13 mouse cellular contexts compared by ENCODE assay signal in the genomic region with DNA sequence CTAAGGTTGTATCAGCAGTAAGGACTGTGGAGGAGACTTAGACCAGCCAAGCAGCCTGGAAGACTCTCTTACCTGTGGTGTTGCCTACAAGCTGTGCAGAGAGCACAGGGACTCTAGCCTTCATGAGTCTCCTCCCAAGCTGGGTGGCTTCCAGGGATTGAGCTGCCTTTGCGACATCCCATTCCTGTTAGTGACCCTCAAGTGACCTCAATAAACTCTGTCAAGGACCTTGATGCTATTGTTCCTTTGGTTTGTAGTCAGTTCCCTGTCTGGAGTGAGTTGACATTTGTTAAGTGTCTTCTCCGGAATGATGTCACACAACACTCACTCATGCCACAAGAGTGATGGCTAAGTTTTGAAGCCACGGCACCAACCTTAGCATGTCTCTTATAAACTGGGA.
DNase-seq lines count a peak whose midpoint lies in the region; ATAC-seq lines count a peak whose summit lies in the region.
"Had no signal": no experiment of that assay in that cellular context is flagged by ENCODE, and none has a peak within 500 bp of the region (broad histone marks: within the 10 kb centered on the region; RNA-seq: fewer than 3 reads in every experiment).

No protein-coding gene starts in this region.

- no peak overlapping the region for H3K9ac ChIP-seq in kidney, embryonic 14.5 days (ENCODE audit: low read depth, low read length)
- no peak overlapping the region for H3K9ac ChIP-seq in hindbrain, embryonic 11.5 days (ENCODE audit: low read depth, low read length)
- H3K9ac ChIP-seq: liver, embryonic 13.5 days had no signal

- H3K4me3 ChIP-seq in kidney, embryonic 14.5 days (ENCODE audit: low read length), result no peak overlapping the region
- H3K4me3 ChIP-seq in hindbrain, embryonic 11.5 days (ENCODE audit: low read depth, low read length), result no peak overlapping the region
- H3K4me3 ChIP-seq: liver, embryonic 13.5 days had no signal

- H3K4me2 ChIP-seq in kidney, embryonic 14.5 days (replicated peaks; ENCODE audit: low read depth, low read length), result no peak overlapping the region
- no peak overlapping the region for H3K4me2 ChIP-seq in hindbrain, embryonic 11.5 days (replicated peaks; ENCODE audit: low read depth, low read length)
- H3K4me2 ChIP-seq: liver, embryonic 13.5 days had no signal

- no peak overlapping the region for H3K27ac ChIP-seq in kidney, embryonic 14.5 days (ENCODE audit: low read depth, low read length)
- H3K27ac ChIP-seq in hindbrain, embryonic 11.5 days (ENCODE audit: low read depth, low read length), result no peak overlapping the region
- H3K27ac ChIP-seq: liver, embryonic 13.5 days had no signal

- no peaks in the 10 kb centered on the region for H3K27me3 ChIP-seq in kidney, embryonic 14.5 days (ENCODE audit: control insufficient read depth, insufficient read depth, low read length)
- H3K27me3 ChIP-seq in hindbrain, embryonic 11.5 days (ENCODE audit: control insufficient read depth, insufficient read depth, low read length), result no peaks in the 10 kb centered on the region
- H3K27me3 ChIP-seq: liver, embryonic 13.5 days had no signal

- ATAC-seq in kidney, embryonic 14.5 days (ENCODE audit: low FRiP score, low TSS enrichment), result no peak
- ATAC-seq in hindbrain, embryonic 11.5 days (ENCODE audit: low FRiP score), result no peak

- H3K9me3 ChIP-seq in kidney, embryonic 14.5 days (ENCODE audit: control insufficient read depth, low read length), result no peaks in the 10 kb centered on the region
- H3K9me3 ChIP-seq in hindbrain, embryonic 11.5 days (ENCODE audit: control insufficient read depth, low read length), result no peaks in the 10 kb centered on the region
- H3K9me3 ChIP-seq: G1E; liver, embryonic 13.5 days had no signal

- peak; percentile 41 for DNase-seq in kidney, adult 18-20 months
- peak; percentile 57 to 78 for DNase-seq in adrenal gland, postnatal 36 days
- peak; percentile 62 for DNase-seq in kidney, postnatal 10 days
- peak; percentile 68 for DNase-seq in lung, postnatal 36 days
- DNase-seq in cerebellum, postnatal 14 days, result no peak
- DNase-seq in hindbrain, embryonic 11.5 days (ENCODE audit: low spot score), result no peak
- no peak for DNase-seq in cerebellum, adult 11 months
- DNase-seq: B cell, adult 2 months; cerebellum, postnatal 10 days; liver, embryonic 13.5 days; thymus, adult 2 months had no signal

- peaks cover 10% of the 10 kb centered on the region; the same call in 1 of the 2 replicates for H3K4me1 ChIP-seq in kidney, embryonic 14.5 days (ENCODE audit: control insufficient read depth, insufficient read depth, low read length)
- H3K4me1 ChIP-seq in hindbrain, embryonic 11.5 days (replicated peaks; ENCODE audit: control insufficient read depth, insufficient read depth, low read length), result no peaks in the 10 kb centered on the region

- 42% methylated on average over 3 of the region's 3 CpGs for WGBS in kidney, embryonic 14.5 days
- 67% methylated on average over 3 of the region's 3 CpGs for WGBS in hindbrain, embryonic 11.5 days

- no peaks in the 10 kb centered on the region for H3K36me3 ChIP-seq in kidney, embryonic 14.5 days (ENCODE audit: control insufficient read depth, insufficient read depth, low read length)
- H3K36me3 ChIP-seq in hindbrain, embryonic 11.5 days (ENCODE audit: control insufficient read depth, insufficient read depth, low read length), result no peaks in the 10 kb centered on the region
- H3K36me3 ChIP-seq: G1E; liver, embryonic 13.5 days had no signal

Comparison
In these comparisons a context has a peak if more than half of its experiments do, and no peak if none do; other contexts are left out.
1. DNase-seq: peak in kidney, adult 18-20 months (single experiment), adrenal gland, postnatal 36 days (2 of 2), kidney, postnatal 10 days (single experiment) and lung, postnatal 36 days (single experiment); none in cerebellum, postnatal 14 days (0 of 2), hindbrain, embryonic 11.5 days (single experiment) and cerebellum, adult 11 months (single experiment).